Mouse (Mus musculus) c-Kit-positive CD71-positive TER-119-negative erythroid progenitor cells, embryonic 14.5 days (primary cell): Measurements from ENCODE around the gene Chrnb1.

Source experiments
- DNase-seq: peaks from one replicate; pipeline ENCODE4 v3.0.0-alpha.2; 2013; ENCODE audit warnings: low read depth

The Chrnb1 gene

DNA sequence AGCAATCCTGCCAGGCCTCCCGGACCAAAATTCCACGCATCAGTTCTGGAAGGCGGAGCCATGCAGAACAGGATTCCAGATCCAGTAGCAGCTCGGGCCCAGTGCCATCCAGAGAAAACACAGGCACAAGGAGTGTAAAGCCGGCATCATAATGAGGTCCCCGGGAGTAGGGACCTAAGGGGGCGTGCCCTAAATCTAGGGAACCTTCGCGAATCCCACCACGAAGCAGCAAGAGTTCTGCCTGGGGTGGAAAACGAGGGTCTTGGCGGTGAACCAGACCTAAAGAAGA lies 8.9 kb upstream of the Chrnb1 start:
- no peak for DNase-seq

DNA sequence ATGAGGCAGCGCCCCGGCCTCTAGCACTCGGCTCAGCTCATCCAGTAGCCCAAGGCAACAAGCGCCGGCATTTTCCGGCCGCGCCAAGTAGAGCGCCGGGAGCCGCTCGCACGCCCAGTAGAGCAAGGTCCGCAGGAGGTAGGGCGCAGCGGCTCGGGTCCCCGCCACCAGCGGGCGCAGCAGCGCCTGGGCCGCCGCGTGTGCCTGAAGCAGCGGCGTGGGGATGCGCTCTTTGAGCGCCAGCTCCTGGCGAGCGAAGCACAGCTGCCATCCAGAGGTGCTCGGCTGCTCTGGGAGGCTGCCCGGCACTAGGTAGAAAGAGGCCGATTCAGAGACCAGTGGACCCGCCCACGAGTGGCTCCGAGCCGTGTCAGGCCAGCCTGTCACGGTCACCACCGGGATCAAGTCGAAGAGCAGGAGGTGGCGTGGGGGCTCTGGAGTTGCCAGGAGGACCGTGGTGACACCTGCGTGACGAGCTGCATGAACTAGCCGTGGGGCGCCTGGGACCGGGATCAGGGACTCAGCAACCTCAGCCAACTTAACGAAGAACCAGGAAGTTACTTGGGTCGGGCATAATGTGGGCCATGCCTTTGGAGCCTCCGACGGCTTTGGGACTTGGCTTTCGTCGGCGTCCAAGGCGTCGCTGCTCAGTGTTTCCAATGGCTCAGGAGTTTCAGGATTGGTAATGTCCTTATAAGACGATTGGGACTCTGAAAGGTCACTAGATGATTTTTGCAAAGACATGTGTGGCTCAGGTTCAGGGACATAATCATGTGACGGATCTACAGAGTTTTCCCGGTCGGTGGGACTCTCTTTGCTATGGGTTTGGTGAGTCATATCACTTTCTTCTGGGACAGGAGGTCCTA lies 8.3 kb upstream of the Chrnb1 start:
- DNase-seq = peak; percentile 42

DNA sequence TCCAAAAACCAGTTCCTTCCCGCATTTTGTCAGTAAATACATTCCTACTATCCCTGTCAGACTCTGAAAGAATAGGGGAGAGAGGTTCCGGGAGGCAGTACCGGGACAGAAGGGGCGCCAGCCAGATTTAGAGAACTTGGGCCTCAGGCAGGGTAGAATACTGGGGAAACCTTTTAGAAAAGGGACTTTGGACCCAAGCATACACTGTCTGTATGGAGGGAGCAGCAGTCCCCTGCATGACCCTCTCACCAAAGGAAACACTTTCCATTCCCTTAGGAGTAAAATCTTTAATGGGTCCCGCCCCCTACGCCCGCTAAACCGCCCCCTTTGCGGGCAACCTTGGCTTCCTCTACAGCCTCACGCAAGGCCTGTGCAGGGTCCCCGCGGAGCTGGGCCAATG lies 7.6 kb upstream of the Chrnb1 start:
- no peak for DNase-seq

DNA sequence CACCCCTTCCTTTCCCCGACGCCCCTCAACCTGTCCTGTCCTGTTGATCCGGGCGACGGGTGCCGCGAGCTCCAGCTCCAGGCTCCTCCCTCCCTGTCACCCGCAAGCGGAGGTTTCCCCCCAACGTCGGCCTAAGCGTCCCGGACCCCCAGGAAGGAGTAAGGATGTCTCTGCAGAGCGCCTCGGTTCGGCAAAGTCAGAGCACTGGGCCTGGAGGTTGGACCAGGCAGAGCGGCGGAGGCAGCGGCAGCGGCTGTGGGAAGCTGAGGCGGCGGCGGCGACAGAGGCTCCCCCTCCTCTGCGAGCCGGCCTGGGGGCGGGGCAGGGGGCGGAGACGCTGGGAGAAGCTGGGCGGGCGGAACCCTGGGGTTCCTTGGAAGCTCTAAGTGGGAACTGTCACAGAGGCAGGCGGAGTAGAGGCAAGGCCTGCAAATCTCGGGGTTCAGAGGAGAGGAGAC lies 6.9 kb upstream of the Chrnb1 start:
- peak; percentile 34 for DNase-seq

DNA sequence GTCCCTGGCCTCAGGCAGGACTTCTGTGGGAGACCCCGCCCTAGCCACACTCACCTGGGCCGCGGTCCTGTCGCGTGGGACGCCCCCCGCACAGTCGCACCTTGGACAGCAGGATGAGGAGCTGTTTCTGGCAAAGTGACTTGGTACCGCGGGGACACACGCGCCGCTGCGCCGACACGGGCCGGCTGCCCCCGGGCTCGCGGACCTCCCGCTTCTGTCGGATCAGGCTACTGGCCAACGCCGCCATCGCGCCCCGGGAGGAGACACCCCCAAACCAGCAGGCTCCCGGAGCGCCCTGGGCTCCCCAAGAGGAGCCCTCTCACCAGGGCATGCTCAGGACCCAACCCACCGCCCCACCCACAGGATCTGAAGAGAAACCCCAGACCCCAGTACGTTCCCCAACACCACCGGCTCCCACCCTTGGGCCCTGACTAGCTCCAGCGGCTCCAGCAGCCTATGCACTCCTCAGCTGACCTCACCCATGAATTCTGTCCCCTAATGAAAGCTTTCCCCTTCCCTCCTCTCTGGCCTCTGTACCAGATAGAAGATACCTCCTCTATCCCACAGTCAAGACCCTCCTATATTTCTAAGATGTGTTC lies 5.7 kb upstream of the Chrnb1 start, which contains the start of gene Fgf11:
TSS of gene Fgf11 (minus strand) at position 479 of the 599 bp plus-strand sequence.
- no peak for DNase-seq

DNA sequence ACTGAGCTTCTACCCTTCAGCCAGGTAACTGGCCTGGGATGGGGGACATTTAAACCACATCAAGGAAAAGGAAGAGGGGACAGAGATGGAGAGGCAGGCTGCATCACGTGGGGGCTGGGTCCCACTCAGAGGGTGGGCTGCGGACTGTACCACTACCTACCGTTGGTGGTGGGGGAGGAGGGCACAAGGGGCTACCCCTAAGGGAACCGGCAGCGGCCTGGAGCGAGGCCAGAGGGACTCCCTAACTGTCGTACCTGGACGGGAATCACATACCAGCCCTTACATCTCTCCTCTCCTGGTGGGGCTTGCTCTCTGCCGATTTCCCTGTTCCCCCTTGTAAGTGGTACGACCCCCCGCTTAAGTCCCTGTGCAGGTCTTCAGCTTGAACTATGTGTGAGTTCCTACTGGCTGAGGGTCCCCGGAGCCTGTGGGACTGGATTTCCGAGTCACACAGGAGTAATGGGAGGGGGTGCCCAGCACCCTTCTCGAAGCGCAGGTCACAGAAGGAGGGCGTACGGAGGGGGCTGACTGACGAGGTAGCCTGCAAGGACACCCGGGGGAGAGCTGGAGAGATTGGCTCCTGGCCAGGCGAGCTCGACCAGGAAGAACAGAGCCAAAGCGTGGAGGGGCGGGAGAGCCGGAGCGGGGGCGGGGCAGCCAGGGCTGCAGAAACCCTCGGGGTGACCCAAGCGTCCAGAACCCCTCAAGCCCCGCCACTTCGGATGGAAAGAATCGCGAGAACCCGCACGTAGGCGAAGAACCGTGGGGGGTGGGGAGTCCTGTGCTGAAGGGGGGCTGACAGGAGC lies 4.9 kb upstream of the Chrnb1 start:
- DNase-seq = no peak

DNA sequence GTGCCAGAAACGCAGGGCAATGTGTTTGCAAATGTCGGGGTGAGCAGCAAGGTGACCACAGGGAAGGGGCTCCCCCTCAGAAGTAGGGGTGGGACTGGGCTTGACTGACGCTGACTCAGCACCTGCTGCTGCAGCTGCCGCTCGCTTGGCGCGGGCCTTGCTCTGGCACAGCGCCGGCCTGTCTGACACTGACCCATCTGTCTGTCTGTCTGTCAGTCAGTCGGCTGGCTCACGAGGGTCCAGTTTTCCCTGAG lies 4.3 kb upstream of the Chrnb1 start:
- DNase-seq = no peak

DNA sequence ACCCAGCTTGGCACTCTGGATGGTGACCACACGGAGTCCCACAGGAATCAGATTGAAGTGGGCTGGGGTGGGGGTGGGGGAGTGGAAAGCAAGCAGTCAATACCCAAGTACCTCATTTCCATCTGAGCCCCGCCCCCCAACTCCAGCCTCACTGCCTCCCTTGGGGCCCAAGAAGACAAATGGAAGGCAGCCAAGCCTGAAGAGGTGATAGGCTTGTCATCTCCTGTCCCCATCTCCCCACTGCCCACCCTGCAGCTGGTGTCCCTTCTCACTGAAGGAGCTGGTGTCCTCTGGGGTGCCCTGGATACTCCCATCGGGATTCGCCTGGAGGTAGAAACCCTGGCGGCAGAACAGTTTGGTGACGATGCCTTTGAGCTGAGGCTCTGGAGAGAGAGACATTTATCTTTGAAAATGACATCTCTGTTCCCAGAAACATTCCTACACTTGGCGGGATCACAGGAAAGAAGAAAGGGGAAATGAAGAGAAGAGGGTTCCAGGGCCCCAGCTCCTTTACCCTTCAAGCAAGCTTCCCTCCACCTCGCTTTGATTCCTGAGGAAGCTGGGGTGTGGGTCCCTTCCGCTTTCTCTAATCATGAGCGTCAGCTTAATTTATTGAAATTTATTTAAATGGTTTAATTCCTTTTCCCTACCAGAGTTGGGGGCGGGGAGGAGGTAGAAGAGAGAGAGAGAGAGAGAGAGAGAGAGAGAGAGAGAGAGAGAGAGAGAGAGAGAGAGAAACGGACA lies 3.8 kb upstream of the Chrnb1 start:
- DNase-seq = no peak

DNA sequence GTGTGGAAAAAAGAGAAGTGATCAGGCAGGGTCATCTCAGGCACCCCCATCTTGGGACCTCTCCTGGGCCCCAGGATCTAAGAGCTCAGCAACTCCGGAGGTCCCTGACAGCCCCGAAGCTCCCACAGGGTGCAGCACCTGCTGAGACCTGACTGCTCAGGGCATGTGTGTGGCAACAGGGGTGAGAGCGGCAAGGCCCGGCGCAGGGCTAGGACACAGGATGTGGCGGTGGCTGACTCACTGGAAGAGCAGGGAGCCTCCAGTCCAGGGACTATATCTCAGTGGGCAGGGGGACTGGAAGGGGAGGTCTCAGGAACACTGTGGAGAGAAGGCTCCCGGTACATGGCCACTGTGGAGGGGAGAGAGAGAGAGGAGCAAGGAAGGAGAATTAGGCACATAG lies 2.2 kb upstream of the Chrnb1 start:
- no peak for DNase-seq

DNA sequence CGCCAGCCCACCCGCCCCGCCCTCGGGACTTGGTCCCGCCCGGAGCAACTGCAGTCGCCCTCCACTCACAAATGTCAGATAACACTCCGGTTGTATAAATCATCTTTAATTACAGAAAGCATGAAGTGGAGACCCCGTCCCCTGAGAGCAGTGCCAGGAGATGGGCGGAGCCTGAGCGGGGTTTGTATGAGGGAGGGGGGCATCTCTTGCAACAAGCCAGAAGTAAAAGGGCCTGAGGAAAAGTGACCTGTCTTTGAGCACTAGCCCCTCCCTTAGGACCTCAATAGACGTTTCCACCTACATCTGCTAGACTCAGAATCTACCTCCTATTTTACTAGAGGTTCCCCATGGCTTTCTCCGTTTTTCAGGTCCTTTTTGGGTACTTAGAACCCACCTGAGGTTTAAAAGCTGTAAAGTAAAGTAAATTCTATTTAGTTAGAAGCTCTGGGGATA lies 266 bp upstream of the Chrnb1 start:
- DNase-seq = no peak

DNA sequence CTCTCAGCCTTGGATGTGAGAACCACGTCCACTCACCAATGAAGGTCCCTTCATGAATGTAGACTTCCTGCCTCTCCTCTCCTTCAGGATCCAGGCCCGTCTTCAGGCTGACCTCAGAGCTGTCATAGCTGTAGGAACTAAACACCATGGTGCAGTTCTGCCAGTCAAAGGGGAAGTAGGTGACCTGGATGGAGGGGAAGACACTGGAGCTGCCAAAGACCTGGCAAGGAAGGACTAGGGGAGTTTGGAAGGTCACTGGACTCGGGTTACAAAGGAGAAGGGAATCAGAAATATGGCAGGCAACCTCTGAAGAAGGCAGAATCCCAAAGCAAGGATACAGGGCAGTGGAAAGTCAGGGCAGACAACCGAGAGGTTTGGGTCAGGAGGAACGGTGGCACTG lies 2.3 kb downstream of the Chrnb1 start:
- no peak for DNase-seq

DNA sequence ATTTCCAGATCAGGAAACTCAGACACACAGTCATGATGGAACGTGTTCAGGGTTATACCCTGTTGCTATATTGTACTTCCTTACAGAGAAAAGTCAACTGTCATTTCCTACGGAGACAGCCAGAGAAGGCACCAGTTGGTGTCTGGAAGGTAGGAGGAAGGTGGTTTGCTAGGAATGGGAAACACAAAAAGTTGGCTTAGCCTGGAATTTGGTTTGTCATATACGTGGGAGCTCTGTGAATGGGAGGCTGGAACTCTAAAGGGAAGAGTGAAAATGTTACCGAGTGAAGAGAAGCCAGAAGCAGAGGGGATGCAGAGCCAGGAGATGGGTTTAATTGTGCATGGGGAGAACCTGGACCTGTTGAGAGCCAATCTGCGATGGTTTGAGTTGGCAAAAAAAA lies 4.3 kb downstream of the Chrnb1 start:
- DNase-seq = no peak

DNA sequence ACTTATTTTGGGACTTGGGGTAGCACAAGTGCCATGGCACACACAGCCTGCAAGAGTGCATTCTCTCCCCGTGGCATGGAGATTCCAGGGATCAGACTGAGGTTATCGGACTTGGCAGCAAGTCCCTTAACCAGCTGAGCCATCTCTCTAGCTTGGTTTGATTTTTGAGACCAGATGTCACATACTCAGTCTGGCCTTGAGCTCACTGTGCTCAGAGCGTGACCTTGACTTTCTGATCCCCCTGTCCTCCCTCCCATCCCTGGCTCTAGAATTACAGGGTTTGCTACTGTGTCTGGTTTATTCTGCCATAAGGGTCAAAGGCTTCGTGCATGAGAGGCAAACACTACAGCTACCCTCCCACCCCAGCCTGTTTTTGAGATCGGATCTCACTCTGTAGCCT lies 6.3 kb downstream of the Chrnb1 start:
- DNase-seq = no peak

DNA sequence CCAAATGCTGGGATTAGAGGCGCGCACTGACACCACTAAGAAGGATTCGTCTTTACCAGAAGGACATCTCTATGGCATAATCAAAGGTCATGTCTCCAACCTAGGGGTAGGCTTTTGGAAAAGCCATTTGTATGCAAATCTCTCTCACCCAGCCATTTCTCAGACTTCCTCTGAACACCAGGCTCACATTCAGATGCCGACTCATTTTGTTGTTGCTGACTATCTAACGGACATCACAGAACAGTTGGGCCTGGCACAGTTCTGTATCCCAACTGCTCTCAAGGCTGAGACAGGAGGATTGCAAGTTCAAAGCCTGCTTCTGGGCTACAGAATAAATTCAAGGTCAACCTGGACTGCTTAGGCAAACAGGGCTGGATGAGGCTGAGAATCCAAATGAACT lies 8.4 kb downstream of the Chrnb1 start:
- DNase-seq = no peak

DNA sequence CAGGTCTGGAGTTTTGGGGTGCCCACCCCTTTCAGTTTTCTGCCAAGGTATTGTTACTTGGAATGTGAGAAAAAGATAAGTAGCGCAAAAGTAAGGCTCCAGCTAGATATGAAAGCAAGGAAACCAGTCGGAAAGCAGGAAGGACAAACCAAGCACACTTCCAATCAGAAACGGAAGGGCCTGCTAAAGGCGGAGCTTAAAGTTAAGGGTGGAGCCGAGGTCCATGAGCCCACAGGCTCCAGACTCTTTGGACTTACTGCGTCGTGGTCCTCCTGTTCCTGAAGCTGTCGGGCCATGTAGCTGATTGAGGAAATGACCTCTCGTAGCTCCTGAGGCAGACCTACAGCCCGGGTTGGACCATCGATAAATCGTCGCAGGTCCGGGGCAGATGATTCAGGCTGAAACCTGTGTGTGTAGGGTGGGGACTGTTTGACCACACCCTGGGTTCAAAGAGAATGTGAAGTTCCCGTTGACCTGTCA lies 10.9 kb downstream of the Chrnb1 start:
- DNase-seq = peak; percentile 72

DNA sequence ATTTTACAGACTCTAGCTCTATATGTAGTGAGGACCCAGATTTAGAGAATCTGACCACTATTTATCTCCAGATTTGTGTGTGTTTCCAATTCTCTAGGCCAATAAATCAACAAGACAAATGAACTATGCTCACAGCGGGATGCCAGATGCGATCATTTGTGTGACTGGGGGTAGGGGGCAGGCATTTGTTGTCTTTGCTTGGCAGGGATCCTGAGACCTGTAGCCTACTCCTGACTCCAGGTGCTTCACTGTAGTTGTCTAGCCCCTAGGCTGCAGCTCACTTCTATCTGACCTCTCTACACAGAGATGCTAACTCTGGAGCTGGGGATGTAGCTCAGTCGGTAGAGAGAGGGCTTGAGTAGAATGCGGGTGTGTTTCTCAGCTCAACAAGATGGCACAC lies 13.9 kb downstream of the Chrnb1 start:
- DNase-seq = no peak

DNA sequence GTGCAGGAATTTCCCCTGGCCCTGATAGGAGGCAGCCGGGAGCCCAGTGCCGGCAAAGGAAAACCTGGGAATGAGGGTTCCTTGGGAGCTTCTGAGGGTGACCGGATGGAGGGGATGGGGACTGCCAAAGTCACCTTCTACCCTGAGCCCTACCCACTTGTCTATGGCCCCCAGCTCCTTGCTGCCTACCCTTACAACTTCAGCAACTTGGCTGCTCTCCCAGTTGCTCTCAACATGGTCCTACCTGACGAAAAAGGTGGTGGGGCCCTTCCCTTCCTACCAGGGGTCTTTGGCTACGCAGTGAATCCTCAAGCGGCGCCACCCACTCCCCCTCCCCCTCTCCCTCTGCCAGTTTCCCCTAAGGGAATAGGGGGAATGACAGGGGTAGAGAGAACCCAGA lies 16.8 kb downstream of the Chrnb1 start:
- DNase-seq = no peak

DNA sequence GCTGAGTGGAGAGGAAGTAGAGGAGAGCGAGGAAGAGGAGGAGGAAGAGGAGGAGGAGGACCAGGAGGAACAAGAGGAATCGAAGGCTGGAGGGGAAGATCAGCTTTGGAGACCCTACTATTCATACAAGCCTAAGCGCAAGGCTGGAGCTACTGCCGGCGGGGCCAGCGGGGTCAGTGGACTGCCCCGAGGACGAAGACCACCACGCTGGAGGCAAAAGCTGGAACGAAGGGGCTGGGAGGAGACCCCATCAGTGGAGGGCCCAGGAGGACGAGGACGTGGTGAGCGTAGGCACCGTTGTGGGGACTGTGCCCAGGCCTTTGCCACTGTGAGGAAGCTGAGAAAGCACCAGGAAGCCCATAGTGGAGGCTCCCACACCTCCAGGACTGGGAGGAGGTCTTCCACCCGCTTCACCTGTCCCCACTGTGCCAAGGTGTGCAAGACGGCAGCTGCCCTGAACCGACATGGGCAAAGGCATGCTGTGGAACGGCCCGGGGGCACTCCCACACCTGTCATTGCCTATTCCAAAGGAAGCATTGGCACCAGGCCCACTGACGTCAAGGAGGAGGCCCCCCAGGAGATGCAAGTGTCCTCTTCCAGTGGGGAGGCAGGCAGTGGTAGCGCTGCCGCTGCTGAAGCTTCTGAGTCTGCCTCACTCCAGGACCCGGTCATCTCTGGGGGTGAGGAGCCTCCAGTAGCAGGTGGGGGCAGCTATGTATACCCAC lies 17.3 kb downstream of the Chrnb1 start:
- DNase-seq = no peak

DNA sequence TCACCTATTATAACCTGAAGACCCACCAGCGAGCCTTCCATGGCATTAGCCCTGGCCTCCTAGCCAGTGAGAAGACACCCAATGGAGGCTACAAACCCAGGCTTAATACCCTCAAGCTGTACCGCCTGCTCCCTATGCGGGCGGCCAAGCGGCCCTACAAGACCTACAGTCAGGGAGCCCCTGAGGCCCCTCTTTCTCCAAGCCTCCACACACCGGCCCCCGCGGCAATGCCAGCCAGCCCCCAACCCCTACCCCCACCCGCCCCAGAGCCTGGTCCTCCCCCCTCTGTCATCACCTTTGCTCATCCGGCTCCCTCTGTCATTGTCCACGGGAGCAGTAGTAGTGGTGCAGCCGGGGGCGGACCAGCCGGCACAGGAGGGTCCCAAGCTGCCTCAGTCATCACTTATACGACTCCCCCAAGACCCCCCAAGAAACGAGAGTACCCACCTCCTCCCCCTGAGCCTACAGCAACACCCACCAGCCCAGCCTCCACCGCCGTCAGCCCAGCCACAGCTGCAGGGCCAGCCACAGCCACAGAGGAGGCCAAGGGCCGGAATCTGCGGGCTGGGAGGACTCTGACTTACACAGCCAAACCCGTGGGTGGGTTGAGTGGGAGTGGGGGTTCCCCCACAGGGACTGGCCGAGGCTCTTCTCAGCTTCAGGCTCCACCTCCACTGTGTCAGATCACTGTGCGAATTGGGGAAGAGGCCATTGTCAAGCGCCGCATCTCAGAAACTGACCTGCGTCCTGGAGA lies 18.1 kb downstream of the Chrnb1 start:
- DNase-seq = no peak

DNA sequence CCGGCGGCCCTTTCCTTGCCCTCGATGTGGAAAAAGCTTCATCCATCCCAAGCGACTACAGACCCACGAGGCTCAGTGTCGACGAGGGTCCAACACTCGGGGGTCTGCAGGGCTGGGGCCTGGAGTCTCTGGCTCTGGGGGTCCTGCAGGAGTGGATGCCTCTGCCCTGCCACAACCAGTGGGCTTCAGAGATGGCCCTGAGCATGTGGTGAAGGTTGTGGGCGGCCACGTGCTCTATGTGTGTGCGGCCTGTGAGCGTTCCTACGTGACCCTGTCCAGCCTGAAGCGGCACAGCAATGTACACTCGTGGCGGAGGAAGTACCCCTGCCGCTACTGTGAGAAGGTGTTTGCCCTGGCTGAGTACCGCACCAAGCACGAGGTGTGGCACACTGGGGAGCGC lies 19.3 kb downstream of the Chrnb1 start:
- DNase-seq = no peak

DNA sequence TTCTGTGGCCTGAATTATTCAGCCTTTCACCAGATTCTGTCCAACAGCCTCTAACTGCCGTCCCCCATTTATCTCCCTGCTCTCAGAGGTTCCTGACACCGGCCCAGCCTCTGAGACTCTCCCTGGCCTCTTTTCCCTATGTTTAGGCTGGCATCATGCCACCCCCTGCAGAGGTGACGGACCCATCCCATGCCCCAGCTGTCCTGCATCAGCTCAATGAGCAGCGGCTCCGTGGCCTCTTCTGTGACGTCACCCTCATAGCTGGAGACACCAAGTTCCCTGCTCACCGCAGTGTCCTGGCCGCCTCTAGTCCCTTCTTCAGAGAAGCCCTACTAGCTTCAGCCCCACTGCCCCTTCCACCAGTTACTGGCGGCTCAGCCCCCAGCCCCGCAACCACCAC lies 20.0 kb downstream of the Chrnb1 start:
- no peak for DNase-seq
